Mouse (Mus musculus) T-cell, adult 2 months (primary cell): ENCODE measurements at regions not wholly inside any gene's neighbourhood (a gene's known extent, or its start where the extent isn't known, plus 50 kb on each side); places are given as distances from the start of the nearest gene placed in this dataset.
"Not testable (repeated sequence)": the region's sequence is repeated elsewhere in the genome, so short reads cannot be mapped to it uniquely, and the experiment has no call there.

Experiments used
- DNase-seq: peaks from one replicate; pipeline ENCODE4 v3.0.0; 2022; ENCODE audit warnings: low spot score

DNA sequence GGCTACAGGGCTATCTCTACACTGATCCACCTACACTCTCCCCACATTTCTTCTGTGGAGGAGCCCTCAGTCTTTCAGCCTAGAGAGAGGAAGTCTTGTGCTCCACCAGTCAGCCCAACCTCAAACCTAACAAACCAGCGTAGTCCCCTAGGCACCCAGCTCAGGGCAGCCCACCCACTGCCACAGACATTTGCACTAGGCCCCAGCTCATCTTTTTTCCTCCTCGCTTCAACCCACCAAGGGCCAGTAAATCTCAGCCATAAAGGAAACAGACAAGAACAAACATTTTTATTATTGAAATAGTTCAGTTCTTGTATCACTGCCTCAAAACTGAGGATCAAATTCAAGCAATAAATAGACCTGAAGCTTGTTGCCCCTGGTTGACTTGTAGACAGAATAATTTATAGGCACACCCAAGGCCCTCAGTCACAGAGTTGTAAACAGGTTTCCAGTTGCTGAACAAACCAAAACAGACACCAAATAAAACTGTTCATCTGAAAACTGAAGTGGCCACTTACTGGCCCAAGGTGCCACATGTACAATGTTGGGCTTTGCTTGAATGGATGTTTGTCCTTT lies 58.0 kb upstream of the Cdyl start:
- no peak for DNase-seq

DNA sequence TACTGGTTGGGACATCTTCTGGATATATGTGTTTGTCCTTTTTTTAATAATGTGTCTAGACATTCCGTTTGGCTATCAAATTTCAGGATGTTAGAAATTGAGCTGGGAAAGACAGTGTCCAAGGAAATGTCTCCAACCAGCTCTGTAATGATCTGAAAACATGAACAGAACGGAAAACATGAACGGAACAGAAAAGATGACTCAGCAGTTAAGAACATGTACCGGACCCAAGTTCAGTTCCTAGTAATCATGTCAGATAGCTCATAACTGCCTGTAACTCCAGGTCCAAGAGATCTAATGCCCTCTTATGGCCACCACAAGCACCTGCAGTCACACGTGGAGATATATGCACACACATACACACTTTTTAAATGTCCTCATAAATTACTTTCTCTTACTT lies 56.6 kb upstream of the Cdyl start:
- DNase-seq, result no peak

DNA sequence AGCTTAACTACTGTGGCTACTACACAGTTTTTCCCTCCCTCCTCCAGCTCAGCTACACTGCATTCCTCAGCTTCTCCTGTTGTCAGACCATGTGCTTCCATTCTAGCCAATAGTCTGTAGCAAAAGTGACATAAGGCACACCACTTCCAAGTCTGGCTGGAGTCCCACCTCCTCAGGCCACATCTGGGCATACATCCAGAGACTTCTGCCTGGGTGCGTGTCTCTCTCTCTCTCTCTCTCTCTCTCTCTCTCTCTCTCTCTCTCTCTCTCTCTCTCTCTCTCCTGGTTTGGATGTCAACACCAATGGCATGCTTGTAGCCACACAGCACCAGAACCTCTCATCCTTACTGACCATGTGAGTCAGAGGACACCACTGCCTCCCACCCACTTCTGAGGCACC lies 55.6 kb upstream of the Cdyl start:
- DNase-seq, result no peak

DNA sequence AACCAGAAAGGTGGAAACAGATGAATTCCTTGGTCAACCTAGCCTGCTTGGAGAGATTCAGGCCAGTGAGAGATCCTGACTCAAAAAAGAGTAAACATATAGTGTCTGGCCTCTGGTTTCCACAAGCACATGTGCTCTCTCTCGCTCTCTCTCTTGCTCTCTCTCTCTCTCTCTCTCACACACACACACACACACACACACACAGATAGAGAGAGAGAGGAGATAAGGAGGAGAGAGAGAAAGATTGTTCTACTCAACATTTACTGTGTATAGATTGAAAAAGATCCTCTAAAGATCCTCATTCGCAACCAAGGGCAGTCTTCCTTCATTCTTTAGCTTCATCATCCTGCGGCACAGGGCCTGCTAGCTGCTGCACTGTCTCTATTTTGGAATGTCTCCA lies 54.9 kb upstream of the Cdyl start:
- DNase-seq, result no peak

DNA sequence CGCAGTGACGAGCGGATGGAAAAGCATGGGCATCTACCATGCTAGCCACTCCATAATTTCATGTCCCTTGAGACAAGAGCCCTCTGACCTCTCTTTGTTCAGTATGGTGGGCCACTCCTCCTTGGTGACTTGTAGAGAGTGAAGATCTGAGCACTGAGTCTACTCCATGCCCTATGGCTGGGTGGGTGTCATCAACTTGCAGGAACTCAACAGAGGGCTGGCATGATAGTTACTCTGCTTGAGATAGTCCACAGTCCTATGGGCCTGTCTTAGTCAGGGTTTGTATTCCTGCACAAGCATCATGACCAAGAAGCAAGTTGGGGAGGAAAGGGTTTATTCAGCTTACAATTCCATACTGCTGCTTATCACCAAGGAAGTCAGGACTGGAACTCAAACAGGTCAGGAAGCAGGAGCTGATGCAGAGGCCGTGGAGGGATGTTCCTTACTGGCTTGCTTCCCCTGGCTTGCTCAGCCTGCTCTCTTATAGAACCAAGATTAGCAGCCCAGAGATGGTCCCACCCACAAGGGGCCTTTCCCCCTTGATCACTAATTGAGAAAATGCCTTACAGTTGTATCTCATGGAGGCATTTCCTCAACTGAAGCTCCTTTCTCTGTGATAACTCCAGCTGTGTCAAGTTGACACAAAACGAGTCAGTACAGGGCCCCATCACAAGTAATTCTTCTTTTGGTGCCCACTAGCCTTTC lies 52.6 kb upstream of the Cdyl start:
- not testable (repeated sequence) for DNase-seq

DNA sequence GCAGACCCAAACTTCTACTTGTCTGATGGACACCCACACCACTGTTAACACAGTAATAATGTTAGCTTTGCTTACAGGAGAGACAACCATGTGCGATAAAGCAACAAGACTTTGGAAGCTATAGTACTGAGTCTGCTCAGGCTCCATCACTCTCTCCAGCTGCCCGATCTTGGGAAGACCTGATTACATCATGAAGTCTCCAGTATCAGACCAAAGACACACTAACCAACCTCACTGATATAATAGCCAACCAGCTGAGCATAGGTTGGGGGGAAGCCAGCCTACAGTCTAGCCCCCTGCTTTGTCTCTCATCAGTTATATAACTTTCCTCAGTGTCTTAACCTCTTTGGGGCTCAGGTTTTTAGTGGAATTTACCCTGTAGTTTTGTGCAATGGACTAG lies 51.9 kb upstream of the Cdyl start:
- no peak for DNase-seq
